Mouse (Mus musculus) layer of hippocampus, adult 9-11 months (tissue): ENCODE measurements around the gene Abtb2.

ENCODE experiments used
- DNase-seq: peaks from one replicate; pipeline ENCODE4 v3.0.0; 2022

Gene Abtb2

DNA sequence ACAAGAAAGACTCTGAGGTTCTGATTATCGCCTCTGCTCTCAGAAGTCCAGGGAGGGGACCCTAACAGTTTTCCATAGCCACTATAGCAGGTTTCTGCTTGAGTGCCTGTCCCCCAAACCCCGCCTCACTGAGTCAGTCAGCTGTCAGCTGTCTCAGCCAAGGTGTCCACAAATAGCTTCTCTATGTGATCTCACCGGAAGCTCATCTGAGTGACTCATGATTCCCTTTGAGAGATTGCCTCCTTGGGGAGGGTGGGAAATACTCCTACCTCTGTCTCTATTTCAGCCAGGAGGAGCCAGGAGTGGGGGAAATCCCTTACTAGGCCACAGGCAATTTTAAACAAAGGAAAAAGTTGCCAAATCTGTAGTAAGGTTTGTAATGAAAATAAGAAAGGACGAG, 96.0 kb downstream of the Abtb2 start:
- DNase-seq: peak; percentile 67

DNA sequence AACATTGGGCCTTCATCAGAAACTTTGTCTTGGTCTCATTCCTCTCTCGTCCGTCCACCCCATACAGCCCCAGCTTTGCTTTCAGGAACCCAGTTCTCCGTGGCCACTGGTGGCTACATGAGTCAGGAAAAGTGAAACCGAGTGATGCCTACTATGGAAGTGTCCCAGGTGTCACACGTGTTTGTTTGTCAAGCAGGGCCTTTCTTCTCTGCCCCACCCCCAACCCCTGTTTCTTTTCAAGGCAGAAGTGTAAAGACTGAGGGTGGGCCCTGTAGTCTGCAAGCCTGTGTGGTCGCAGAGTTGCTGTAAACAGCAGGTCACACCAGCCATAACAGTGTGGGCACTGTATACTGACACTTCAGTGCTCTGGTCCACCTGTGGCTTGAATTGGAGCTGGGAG, 98.2 kb downstream of the Abtb2 start:
- no peak for DNase-seq

DNA sequence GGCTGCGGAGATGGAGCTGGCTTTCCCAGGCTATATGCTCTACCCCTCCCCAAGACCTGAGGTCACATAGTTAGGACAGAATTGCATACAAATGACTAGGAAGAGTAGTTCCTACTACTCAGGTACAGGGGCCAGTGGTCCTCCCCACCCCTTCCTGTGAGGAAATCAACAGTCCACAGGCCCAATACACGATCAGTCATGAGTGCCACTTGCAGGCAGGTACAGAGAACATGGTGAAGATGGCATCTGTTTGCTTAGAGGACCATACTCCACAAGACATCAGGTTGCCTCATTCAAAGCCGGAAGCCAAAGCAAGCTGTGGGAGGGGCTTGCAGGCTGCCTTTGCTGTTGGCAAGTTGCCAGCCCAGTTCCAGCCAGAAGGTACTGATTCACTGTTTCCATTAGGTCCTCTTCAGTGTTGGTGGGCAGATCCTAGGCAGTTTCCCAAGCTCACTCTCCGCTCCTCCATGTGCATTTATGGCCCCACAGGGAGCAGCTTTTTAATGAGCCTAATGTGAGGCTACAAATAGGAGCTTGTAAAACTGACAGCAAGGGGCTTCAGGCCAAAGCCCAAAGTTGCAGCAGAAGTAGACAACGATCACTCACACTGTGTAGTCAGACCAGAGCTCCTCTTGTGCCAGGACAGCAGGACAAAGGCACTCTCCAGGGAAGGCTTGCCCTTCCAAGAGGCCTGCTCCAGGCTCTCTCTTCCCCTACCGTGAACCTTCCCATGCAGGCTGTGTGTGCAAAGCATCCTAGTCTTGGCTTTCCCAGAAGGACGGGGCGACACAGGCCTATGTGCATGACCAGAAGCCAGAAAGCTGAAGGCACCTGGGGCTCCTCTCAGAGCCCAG, 102.1 kb downstream of the Abtb2 start:
- DNase-seq: peak; percentile 79

DNA sequence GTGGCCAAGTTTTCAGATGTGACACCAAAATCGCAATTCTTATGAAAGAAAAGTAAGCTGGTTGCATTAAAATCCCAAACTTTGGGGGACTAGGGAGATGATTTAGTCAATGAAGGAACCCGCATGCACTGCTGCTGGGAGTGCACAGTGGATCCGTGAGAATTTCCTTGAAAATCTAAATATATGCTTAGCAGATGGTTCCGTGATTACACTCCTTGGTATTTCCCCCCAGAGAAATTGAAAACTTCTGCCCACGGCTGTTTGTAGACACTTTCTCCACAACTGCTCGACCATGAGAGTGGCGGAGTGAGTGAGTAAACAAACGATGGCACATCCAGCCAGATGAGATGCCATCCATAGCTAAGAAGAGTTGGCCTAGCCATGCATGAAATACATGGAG, 102.8 kb downstream of the Abtb2 start:
- no peak for DNase-seq

DNA sequence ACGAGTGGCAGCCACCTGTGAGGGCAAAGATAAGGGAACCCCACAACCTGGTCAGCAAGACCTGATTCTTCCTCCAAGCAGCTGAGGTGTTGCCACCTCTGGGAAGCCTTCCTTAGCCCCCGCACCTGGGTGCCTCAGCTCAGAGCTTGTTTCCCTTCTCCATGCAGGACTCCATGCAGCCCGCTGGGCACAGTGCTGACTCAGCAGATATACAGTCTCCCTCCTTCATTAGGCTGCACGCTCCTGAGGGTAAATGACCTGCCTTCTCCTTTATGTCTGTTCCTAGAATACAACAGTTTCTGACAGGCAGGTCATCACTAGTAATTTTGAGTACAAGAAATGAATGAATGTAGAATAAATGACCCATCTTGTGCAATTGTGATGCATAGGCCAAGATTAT, 103.5 kb downstream of the Abtb2 start:
- DNase-seq: no peak

DNA sequence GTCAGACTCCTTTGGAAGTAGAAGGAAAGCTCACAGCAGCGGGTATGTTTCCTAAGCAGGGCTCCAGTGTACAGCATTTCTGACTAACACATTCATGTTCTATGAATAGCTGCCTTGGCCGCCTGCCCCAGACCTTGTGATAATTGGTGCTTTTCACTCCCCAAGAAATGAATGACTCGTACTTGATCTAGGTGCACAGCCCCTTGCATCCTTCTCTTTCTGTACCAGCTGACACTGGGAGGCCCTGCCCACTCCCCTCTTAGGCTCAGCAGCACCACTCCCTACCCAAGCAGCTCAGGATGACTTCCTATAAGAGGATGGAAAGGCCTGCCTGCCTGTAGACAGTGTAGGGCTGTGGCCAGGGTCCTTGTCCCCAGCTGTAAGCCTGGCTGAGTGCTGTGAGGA, 104.2 kb downstream of the Abtb2 start:
- DNase-seq: peak; percentile 81

DNA sequence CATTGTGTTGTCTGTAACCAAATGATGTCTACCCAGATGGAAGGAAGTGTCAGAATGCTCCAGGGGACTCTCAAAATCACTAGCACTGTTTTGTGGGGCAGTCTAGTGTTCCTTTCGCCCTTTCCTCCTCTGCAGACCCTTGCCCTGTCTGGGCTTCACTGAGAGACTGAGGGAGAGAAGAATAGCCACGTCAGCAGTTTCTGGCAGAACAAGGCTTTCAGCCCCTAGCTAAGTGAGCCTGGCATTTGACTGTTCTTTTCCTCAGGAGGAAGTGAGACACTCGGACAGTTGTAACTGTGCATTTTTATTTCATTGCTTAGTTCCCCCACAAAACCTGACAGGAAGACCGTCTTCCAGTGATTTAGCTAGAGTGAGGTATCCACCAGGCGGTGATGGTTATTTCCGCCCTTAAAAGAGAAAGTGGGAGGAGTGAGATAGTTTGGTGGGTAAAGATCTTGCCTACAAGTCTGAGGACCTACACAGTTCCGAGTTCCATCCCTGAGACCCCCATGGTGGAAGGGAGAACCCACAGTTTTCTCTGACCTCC, 106.5 kb downstream of the Abtb2 start:
- DNase-seq: no peak

DNA sequence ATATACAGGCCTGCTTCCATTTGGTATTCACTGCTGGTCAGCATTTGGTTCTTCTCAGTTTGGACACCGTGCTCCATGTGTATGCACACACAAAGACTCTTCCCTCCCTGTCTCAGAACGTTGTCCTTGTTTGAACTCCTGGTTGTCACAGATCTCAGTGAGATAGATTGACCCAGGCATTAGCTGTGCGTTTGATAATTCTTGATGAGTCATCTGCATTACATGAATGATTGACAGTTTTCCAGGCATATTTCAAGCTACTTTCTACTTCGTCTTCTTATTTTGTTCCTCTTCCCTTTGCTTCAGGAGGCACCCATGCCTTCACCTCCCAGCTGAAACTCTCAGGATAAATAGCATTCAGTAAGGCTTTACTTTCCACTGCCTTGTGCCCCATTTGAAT, 107.5 kb downstream of the Abtb2 start:
- no peak for DNase-seq

DNA sequence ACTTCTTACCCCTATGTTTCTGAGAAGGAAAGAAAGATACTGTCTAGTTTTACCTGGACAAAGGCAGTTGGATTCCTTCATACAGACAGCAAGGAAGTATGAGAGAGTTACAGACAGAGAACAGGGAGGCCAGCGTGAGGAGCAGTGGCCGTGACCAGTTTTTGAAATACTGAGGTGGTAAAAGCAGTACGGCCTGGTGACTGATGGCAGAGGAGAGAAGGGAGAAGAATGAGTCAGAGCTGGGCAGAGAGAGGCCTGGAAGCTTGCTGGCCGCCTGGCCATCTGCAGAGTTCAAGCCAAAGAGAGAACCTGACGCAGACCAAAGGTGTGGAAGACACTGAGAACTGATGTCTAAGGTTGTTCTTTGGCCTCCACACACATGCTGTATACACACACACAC, 109.3 kb downstream of the Abtb2 start:
- DNase-seq: no peak

DNA sequence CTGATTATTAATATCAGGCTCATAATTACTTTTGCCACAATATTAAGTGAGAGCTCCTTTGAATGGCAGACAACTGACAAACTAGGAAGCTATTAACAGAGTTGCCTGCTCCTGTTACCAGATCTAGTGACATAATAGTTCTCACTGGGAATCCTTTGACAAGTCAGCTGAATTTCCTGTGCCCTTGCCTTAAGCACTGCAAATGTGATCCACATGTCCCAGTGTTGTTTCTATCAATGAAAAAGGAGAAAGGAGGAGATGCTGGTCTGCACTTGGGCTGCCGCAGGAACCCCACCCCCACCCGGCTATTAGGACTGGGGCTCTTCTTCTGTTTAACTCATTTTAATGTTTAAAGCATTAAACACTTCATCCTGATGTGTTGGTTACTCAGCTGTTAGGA, 110.7 kb downstream of the Abtb2 start:
- no peak for DNase-seq

DNA sequence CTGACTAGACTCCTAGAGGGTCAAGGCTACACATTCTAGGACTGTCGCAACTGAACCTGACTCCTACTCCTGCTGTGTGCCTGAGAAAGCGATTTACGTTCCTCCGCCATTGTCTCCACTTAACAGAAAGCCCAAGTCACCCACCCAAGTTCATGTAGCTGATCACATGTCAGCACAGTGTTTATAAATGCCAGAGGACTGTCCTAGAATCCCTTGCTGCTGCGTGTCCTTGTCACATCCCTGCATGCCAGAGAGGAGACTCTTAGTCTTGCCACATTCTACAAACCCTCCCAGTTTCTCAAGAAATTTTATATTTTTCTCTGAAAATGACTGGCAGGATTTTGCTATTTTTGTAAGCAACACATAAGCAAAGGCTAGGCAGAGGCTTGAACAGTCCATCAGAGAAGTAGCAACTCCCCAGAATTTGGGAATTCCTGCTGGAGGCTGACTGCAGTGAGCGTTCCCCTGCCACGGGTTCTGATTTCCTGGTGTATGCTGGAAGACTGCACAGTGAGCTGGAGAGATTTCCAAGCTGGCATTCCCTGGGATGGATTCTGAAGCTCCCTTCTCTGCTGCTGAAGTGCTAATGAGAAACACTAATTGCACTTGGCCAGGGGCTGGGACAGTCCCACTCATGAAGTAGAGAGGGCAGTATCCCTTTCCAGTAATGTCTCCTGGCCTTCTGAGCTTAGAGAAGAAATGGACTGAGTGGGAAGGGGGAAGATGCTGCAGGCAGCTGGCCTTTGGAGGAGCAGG, 111.7 kb downstream of the Abtb2 start:
- DNase-seq: no peak

DNA sequence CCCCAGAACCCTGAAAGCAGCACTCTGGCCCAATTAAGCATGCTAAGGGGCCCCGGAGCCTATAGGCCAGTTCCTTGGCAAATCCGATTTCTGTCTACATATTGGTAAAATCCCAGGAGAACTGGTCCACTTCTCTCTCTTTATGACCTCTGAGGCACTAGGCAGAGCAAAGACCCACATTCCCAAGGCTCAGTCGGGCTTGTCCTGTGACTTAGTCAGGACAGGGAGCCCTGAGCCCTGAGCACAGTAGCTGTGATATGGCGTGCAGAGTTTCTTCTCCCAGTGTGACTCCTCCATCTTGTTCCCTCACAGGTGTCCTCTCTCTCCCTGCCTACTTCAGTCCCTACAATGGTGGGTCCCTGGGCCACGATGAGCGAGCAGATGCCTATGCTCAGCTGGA, 112.3 kb downstream of the Abtb2 start:
- no peak for DNase-seq

DNA sequence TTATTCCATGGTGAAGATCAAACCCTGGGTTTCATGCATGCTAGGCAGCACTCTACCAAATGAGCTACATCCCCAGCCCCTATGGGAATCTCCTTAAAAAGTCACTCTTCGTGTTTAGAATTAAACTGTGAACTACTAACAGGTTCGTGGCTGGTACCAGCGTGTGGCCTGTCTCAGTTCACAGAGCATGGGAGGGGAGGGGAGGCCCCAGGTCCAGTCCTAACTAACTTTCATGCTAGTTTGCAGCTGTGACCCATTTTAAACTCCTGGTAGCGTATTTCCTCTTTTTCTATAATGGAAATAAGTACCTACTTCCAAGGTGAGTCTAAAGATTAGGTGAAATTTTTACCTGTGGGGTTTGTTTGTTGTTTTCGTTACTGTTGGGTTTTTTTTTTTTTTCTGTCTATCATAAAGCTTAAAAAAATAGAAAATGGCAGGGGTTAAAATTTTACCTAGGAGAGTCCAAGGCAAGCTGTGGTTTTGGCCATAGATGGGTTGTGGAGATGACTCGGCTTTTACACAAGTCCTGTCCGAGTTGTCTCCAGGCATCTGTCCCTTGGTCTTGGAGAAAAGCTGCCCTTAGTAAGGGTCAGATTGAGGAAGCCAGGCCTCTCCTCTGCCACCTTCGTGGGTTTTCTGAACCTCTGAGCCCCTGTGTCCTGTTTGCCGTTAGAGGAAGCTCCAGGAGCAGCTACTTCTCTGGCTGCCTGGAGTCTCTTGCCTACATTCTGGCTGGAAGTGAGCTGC, 114.4 kb downstream of the Abtb2 start:
- no peak for DNase-seq

DNA sequence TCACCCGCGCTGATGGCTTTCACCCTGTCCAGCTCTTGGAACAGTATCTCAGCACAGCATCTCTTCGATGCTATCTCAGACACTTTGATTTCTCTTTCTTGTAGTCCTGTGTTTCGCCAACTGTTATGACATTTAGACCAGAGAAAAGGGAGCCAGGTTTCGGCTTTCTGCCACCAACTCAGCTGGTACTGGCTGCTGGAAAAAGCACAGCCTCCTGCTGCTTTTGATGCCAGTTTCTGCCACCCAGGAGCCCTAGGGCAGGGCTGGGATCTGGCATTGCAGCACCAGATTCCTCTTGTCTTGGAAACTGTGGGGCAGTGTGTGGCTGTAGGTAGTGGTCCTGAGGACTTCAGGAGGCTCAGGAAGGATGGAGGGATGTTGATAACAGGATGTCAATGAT, 115.0 kb downstream of the Abtb2 start:
- DNase-seq: no peak

DNA sequence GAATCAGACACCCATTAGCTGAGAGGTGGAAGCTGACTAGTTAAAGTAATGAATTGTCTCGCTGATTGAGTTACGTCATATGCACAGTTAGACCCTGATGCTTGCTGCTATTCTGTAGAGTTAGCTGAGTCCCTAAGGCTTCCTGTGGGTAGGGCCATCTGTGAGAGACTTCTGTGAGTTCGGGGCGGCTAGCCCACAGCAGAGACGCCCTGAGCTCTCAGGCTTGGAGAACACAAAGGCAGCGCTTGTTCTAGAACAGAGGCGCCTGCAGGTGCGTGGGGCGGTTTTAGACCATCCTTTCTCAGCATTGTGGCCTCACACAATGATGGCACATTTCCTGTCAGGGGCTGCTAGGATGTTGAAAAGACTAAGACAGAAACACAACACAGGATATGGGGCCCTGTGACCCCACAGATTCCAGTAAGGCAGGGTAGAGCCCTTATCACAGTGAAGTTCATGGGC, 116.2 kb downstream of the Abtb2 start:
- DNase-seq: peak; percentile 58

DNA sequence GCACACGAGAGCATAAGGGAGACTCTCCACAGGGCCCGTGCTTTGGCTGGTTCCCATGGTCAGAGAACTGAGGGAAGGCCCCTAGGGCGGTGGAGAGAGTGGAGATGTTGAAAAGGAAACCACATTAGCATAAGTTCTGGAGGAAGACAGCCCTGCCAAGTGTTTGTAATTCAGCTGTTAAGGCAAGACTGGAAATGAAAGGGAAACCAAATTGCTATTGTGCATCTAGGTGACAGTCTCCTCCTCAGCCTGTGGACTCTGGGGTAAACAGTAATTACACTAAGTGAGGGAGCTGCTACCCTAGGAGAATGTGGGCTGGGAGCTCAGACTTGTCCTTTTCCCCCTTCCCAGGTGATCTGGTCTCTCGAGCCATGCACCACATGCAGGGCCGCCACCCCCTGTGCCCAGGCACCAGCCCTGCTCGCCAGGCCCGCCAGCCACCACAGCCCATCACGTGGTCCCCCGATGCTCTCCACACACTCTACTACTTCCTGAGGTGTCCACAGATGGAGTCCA, 116.9 kb downstream of the Abtb2 start:
- no peak for DNase-seq

DNA sequence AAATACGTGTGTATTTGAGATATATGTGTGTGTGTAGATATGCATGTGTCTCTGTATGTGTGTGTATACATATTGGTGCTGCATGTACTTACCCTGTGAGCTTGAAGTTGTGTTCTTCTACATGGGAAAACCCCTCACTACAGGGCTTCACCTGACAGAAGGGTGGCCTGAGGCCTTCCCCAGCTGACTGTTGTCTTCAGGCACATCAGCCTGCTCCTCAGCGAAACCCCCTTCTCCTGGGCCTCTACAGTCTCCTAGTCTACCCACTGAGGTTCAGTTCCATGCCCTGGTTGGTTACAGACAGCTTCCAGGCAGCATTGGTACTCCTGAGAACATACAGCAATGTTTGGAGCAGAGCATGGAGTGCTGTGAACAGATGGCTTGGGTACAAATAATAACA, 118.3 kb downstream of the Abtb2 start:
- no peak for DNase-seq

DNA sequence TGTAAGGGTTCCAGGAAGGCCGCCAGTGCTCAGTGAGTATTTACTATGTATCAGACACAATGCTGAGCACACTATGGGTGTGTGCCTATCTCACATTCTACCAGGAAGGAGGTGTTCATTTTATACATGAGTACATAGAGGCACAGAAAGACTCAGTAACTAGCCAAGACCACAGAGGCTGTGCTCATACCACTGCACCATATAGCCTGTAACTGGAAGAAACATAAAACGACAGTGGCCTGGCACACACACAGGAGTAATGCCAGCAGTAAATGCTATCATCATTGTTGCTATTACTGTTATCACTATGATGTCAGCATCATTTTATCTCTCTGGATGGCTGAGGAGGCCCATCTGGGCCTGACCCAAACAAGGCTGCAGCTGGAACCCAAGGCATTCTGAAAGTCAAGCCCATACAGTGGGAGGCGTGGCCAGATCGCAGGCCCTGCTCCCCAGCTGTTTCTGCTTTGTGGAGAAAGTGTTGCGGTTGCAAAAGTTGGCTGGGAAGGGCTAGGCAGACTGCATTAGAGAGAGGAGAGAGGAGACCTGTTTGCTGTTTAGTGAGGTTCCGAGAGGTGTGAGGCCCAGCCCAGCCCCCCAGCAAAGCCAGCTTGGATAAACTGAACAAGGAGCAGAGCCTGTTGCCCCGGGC, 118.9 kb downstream of the Abtb2 start:
- DNase-seq: no peak

DNA sequence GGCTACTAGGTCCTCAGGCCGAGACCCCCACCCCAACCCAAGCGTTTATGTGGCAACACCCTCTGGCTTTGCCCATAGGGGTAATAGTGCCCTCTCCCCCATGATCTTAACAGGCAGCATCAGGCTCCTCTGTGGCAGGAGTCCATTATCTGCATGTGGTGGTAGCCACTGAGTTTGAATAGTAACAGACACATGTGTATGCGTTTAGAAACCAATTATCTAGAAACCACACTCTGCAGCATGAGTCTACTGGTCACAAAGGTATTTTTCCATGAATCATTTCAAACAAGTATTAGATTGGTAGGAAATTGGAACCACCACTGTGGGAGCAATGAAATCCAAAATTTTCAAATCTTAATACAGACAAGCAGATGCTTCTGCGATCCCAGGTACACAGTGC, 119.5 kb downstream of the Abtb2 start:
- no peak for DNase-seq

DNA sequence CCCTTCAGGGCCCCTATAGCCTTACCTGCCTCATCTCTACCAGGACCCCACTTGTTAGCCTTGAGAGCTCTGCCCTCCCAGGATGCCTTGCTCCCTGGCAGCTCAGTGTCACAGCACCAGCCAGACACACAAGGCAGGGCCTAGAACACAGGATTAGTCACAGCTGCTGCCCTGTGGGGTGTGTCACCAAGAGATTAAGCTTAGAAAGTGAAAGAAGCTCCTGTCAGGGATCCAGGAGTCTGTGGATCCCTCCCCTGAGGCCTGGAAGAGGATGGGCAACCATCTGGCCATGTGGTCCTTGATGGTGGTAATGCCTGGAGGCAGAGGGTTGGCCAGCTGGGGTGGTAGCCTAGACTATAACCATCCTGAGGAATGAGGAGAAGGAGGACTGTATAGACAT, 121.0 kb downstream of the Abtb2 start:
- DNase-seq: no peak

DNA sequence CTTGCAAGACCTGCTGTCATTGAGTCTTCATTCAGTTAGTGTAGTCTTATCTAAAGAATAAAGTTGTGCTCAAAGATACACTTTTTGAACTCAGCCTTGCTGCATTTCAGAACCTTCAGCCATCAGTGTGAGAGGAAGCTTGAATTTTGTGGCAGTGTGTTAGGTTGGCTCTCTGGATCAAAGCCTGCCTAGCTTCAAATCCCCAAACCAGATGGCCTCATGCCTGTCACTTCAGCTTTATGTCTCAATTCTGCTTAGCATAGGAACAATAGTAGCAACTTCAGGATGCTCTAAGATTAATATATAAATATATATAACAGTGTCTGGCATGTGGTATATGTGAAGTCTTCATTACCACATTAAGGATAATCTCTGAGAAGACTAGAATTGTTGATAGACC, 121.8 kb downstream of the Abtb2 start:
- DNase-seq: no peak

DNA sequence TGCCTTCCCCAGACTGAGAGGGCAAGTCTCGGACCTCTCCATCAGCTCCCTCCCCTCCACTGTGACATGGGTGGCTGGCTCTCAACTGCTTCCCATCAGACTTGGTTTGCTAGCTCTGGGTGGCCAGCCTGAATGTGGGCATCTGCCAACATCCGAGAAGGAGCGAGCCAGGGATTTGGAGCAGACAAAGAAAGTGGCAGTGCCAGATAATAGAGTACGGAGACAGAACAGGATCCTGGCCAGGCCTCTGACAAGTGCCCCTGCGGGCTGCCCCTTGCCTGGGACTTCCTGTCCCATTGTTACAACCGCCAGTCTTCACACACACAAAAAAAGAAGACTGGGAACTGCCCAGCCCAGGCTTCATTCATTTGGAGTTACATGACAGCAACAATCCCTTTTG, 124.3 kb downstream of the Abtb2 start:
- DNase-seq: peak; percentile 58

DNA sequence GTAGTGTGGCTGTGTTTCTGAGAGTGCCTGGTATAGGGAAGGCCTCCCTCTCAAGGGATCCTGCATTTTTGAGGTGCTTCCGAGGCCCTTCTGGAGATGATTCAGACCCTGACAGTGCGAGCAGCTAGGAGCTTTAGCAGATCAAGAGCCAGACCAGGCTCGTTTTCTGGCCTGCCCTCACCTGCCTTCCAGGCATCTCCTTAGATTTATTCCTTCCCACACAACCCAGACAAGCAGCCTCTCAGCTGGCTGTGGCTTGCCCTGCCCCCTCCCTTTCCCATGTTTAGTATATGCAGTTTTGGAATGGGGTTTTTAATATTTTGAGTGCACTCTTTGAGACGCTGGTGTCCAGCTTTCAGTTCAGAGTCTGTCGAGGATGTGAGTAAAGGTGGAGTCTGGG, 124.7 kb downstream of the Abtb2 start:
- DNase-seq: no peak
